Mouse (Mus musculus): ENCODE data around the gene Fmnl3.

- TF ChIP-seq CTCF (conservative IDR thresholded peaks at IDR 0.05 in 1 of 2, IDR thresholded peaks at IDR 0.05 in 1 of 2; ENCODE audit: low read depth in 2 of 2, low read length in 2 of 2) (no peak), MAZ (IDR thresholded peaks at IDR 0.05; ENCODE audit: low read depth, low read length) (no peak), POLR2AphosphoS2 (IDR thresholded peaks at IDR 0.05; ENCODE audit: low read depth, low read length) (no peak), POLR2A (IDR thresholded peaks at IDR 0.05; ENCODE audit: low read depth, low read length) (no peak), MXI1 (IDR thresholded peaks at IDR 0.05; ENCODE audit: low read depth, low read length) (no peak), MAFK (IDR thresholded peaks at IDR 0.05; ENCODE audit: insufficient replicate concordance, low read length) (no peak), EP300 (IDR thresholded peaks at IDR 0.05; ENCODE audit: low read length) (no peak), ZNF384 (IDR thresholded peaks at IDR 0.05; ENCODE audit: low read depth, low read length) (no peak)
Measured at GRCm38 (mm10) chr15:99334500-99334899, 35.8 kb downstream of the Fmnl3 start.
